Mouse (Mus musculus) bone marrow macrophage, adult 2 months (primary cell): Measurements from ENCODE around the gene Baiap2l2.

ENCODE experiments used
- CTCF ChIP-seq: IDR thresholded peaks from 2 replicates; pipeline ENCODE4 v1.5.1; 2012; ENCODE audit warnings: low read depth, mild to moderate bottlenecking, low read length, moderate library complexity
- POLR2A ChIP-seq: IDR thresholded peaks from 2 replicates; pipeline ENCODE4 v1.6.1; 2012; ENCODE audit warnings: mild to moderate bottlenecking, low read depth, low read length, borderline replicate concordance

DNA sequence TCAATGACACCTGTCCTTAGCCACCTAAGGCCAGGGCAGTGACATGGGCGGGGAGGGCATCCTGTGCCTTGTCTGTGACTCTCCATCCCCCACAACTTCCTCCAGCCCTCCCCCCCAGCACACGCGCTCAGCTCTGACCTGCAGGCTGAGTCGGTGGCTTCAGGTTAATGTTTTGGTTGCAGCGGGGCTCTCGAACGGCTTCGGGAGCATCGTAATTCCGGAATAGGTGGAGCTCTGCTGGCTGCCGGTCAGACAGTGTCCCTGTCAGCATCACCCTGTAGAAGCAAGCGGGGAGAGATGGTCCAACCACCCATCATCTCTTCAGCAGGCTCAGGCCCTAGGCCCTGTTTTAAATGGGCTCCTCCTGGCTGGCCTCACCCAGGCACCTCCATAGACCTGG is 4.1 kb upstream of the Baiap2l2 start:
- no peak for TF ChIP-seq CTCF
- no peak for TF ChIP-seq POLR2A
